Mouse (Mus musculus): ENCODE data around the gene Slc26a10.

GRCm38 (mm10) chr10:127176228-127176627 lies 4.2 kb downstream of the Slc26a10 start:
- TF ChIP-seq MAX (IDR thresholded peaks at IDR 0.05; ENCODE audit: low read depth) = no peak
- TF ChIP-seq CEBPB (IDR thresholded peaks at IDR 0.05; ENCODE audit: insufficient read depth, poor library complexity, severe bottlenecking) = no peak
- TF ChIP-seq TCF12 (IDR thresholded peaks at IDR 0.05; ENCODE audit: insufficient read depth, poor library complexity, severe bottlenecking) = no peak
- TF ChIP-seq REST (IDR thresholded peaks at IDR 0.05; ENCODE audit: insufficient read depth, insufficient read length) = no peak
- no peak for TF ChIP-seq POLR2A (IDR thresholded peaks at IDR 0.05; ENCODE audit: insufficient read length, low read depth)
- TF ChIP-seq USF1 (IDR thresholded peaks at IDR 0.05; ENCODE audit: low read depth) = no peak
- TF ChIP-seq E2F4 (IDR thresholded peaks at IDR 0.05; ENCODE audit: insufficient read depth) = no peak

Measured in myocyte (in vitro differentiated cells).